Mouse (Mus musculus): ENCODE measurements at regions not wholly inside any gene's neighbourhood (a gene's known extent, or its start where the extent isn't known, plus 50 kb on each side); places are given as distances from the start of the nearest gene placed in this dataset.
"Not testable (repeated sequence)": the region's sequence is repeated elsewhere in the genome, so short reads cannot be mapped to it uniquely, and the experiment has no call there.

- DNase-seq, result no peak
These were observed 1984.0 kb downstream of the 4930444P10Rik start for GRCm38 (mm10) chr1:14109190-14109482.

GRCm38 (mm10) chr1:14108450-14109189 lies 1984.5 kb downstream of the 4930444P10Rik start:
- DNase-seq, result no peak

- DNase-seq, result not testable (repeated sequence)
These were observed 1987.6 kb downstream of the 4930444P10Rik start for GRCm38 (mm10) chr1:14105521-14105920.

GRCm38 (mm10) chr1:14104529-14104928 lies 1988.6 kb downstream of the 4930444P10Rik start:
- no peak for DNase-seq

- no peak for DNase-seq
These were observed 1994.1 kb downstream of the 4930444P10Rik start for GRCm38 (mm10) chr1:14099031-14099430.

- DNase-seq, result no peak
These were observed 1995.4 kb downstream of the 4930444P10Rik start for GRCm38 (mm10) chr1:14097567-14098228.

- no peak for DNase-seq
These were observed 2028.3 kb downstream of the 4930444P10Rik start for GRCm38 (mm10) chr1:14064856-14065255.

- no peak for DNase-seq
These were observed 2057.0 kb downstream of the 4930444P10Rik start for GRCm38 (mm10) chr1:14036163-14036562.

GRCm38 (mm10) chr1:14011484-14011883 lies 2081.6 kb downstream of the 4930444P10Rik start:
- no peak for DNase-seq

- no peak for DNase-seq
These were observed 2082.3 kb downstream of the 4930444P10Rik start for GRCm38 (mm10) chr1:14010789-14011188.

- DNase-seq, result no peak
These were observed 2090.6 kb downstream of the 4930444P10Rik start for GRCm38 (mm10) chr1:14002550-14002949.

GRCm38 (mm10) chr1:14001431-14001830 lies 2091.7 kb downstream of the 4930444P10Rik start:
- DNase-seq, result no peak

GRCm38 (mm10) chr1:14000605-14001395 lies 2092.3 kb downstream of the 4930444P10Rik start:
- no peak for DNase-seq

- DNase-seq, result no peak
These were observed 2094.9 kb downstream of the 4930444P10Rik start for GRCm38 (mm10) chr1:13998178-13998708.

- no peak for DNase-seq
These were observed 2099.2 kb downstream of the 4930444P10Rik start for GRCm38 (mm10) chr1:13993825-13994509.

GRCm38 (mm10) chr1:13992978-13993377 lies 2100.1 kb downstream of the 4930444P10Rik start:
- DNase-seq, result no peak

- DNase-seq, result no peak
These were observed 2103.8 kb downstream of the 4930444P10Rik start for GRCm38 (mm10) chr1:13989360-13989759.

GRCm38 (mm10) chr1:13984833-13985232 lies 2108.3 kb downstream of the 4930444P10Rik start:
- DNase-seq, result no peak

GRCm38 (mm10) chr1:13980273-13980672 lies 2112.9 kb downstream of the 4930444P10Rik start:
- DNase-seq, result no peak

- no peak for DNase-seq
These were observed 2114.5 kb downstream of the 4930444P10Rik start for GRCm38 (mm10) chr1:13978640-13979039.

GRCm38 (mm10) chr1:13977207-13977606 lies 2115.9 kb downstream of the 4930444P10Rik start:
- DNase-seq, result no peak

- DNase-seq, result no peak
These were observed 2143.9 kb downstream of the 4930444P10Rik start for GRCm38 (mm10) chr1:13949241-13949640.

GRCm38 (mm10) chr1:13941351-13941750 lies 2151.8 kb downstream of the 4930444P10Rik start:
- no peak for DNase-seq
